Mouse (Mus musculus): ENCODE results near the gene Foxg1. TPM values are rescaled to one million over a fixed set of nuclear protein-coding genes. Genes with fewer than 3 reads are reported as not detected.

The Foxg1 gene
- polyA plus RNA-seq, 1 experiment = 0.49 TPM

DNA sequence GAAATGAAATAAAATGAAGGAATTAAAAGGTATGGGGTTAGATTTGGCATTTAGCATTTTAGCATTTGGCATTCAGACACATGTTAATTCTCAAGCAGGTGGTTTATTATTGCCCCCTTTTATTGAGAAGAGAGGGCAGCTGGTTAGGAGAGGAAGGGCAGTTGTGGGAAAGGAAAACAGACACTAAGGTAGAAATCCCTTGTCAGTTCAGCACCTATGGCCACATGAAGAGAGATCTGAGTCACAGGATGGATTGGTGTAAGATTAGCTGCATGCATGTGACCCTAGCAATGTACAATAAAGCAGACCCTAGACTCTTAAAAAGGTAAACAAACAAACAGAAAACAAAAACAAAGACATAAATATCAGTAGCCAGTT lies 15.7 kb downstream of the Foxg1 start:
- H3K4me1 ChIP-seq (ENCODE audit: control insufficient read depth, insufficient read depth, low read length) = no peaks in the 10 kb centered on the region
- no peaks in the 10 kb centered on the region for H3K9me3 ChIP-seq (replicated peaks; ENCODE audit: control insufficient read depth, insufficient read depth, low read length, poor library complexity, severe bottlenecking)
- peaks cover 19% of the 10 kb centered on the region for H3K27me3 ChIP-seq (ENCODE audit: control insufficient read depth, insufficient read depth, low read length, poor library complexity, severe bottlenecking)
- no peak overlapping the region for H3K4me3 ChIP-seq (ENCODE audit: low read depth, low read length)
- no peak for TF ChIP-seq EP300 (IDR thresholded peaks at IDR 0.05; ENCODE audit: insufficient read depth, low read depth, low read length)
- TF ChIP-seq POLR2A (IDR thresholded peaks at IDR 0.05; ENCODE audit: insufficient read depth, low read length) = no peak
- TF ChIP-seq CTCF (IDR thresholded peaks at IDR 0.05; ENCODE audit: low read depth, low read length) = no peak
- H3K9ac ChIP-seq (ENCODE audit: low read depth, poor library complexity, severe bottlenecking) = no peak overlapping the region
- no peak overlapping the region for H3K27ac ChIP-seq (ENCODE audit: insufficient read depth, low read length)
- H3K36me3 ChIP-seq (ENCODE audit: control insufficient read depth, insufficient read depth, low read length, poor library complexity, severe bottlenecking) = no peaks in the 10 kb centered on the region

DNA sequence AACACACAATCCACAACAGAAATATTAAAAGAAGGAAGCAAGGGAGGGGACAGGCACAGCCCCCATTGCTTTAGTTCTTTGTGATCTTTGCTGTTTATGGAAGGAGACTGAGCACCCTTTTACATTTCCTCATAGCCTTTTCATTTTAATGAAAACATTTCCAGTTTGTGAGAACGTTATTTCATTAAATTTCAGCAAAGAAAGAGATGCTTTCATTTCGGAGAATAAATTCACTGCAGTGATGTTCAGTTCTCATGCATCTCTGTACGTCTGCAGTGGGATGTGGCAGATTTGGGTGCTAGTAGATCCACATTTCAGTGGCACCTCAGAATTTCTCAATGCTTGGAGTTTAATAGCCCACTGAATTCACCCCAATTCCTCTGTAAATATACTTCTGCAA lies 16.2 kb downstream of the Foxg1 start:
- H3K4me3 ChIP-seq (ENCODE audit: low read depth, low read length) = no peak overlapping the region
- no peak for TF ChIP-seq EP300 (IDR thresholded peaks at IDR 0.05; ENCODE audit: insufficient read depth, low read depth, low read length)
- TF ChIP-seq CTCF (IDR thresholded peaks at IDR 0.05; ENCODE audit: low read depth, low read length) = no peak
- TF ChIP-seq POLR2A (IDR thresholded peaks at IDR 0.05; ENCODE audit: insufficient read depth, low read length) = no peak
- H3K27ac ChIP-seq (ENCODE audit: insufficient read depth, low read length) = no peak overlapping the region
- no peaks in the 10 kb centered on the region for H3K9me3 ChIP-seq (replicated peaks; ENCODE audit: control insufficient read depth, insufficient read depth, low read length, poor library complexity, severe bottlenecking)
- no peaks in the 10 kb centered on the region for H3K4me1 ChIP-seq (ENCODE audit: control insufficient read depth, insufficient read depth, low read length)
- H3K27me3 ChIP-seq (ENCODE audit: control insufficient read depth, insufficient read depth, low read length, poor library complexity, severe bottlenecking) = peaks cover 21% of the 10 kb centered on the region
- no peaks in the 10 kb centered on the region for H3K36me3 ChIP-seq (ENCODE audit: control insufficient read depth, insufficient read depth, low read length, poor library complexity, severe bottlenecking)
- no peak overlapping the region for H3K9ac ChIP-seq (ENCODE audit: low read depth, poor library complexity, severe bottlenecking)

DNA sequence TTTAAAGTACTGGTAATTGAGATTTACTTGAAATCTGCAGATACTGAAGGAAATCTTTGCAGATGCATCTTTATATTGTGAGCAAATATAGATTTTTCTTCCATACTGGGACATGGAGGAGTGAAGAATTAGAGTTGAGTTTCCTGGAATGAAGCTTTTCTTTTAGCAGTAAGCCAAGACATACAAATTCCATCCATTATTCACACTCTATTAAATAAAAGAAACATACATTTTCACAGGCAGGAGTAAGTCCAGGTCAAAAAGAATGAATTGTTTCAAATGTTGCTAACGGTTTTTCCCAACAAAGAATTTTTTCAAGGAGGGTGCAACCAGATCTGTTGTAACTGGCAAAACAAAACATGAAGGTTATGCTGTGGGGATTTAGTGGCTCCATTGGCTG lies 17.2 kb downstream of the Foxg1 start:
- Histone ChIP-seq H3K27me3 (ENCODE audit: control insufficient read depth, insufficient read depth, low read length, poor library complexity, severe bottlenecking) (peaks cover 18% of the 10 kb centered on the region), H3K9me3 (replicated peaks; ENCODE audit: control insufficient read depth, insufficient read depth, low read length, poor library complexity, severe bottlenecking) (no peaks in the 10 kb centered on the region), H3K36me3 (ENCODE audit: control insufficient read depth, insufficient read depth, low read length, poor library complexity, severe bottlenecking) (no peaks in the 10 kb centered on the region), H3K9ac (ENCODE audit: low read depth, poor library complexity, severe bottlenecking) (no peak overlapping the region), H3K27ac (ENCODE audit: insufficient read depth, low read length) (no peak overlapping the region), H3K4me1 (ENCODE audit: control insufficient read depth, insufficient read depth, low read length) (no peaks in the 10 kb centered on the region), H3K4me3 (ENCODE audit: low read depth, low read length) (no peak overlapping the region)
- TF ChIP-seq EP300 (IDR thresholded peaks at IDR 0.05; ENCODE audit: insufficient read depth, low read depth, low read length) (no peak), POLR2A (IDR thresholded peaks at IDR 0.05; ENCODE audit: insufficient read depth, low read length) (no peak), CTCF (IDR thresholded peaks at IDR 0.05; ENCODE audit: low read depth, low read length) (no peak)

DNA sequence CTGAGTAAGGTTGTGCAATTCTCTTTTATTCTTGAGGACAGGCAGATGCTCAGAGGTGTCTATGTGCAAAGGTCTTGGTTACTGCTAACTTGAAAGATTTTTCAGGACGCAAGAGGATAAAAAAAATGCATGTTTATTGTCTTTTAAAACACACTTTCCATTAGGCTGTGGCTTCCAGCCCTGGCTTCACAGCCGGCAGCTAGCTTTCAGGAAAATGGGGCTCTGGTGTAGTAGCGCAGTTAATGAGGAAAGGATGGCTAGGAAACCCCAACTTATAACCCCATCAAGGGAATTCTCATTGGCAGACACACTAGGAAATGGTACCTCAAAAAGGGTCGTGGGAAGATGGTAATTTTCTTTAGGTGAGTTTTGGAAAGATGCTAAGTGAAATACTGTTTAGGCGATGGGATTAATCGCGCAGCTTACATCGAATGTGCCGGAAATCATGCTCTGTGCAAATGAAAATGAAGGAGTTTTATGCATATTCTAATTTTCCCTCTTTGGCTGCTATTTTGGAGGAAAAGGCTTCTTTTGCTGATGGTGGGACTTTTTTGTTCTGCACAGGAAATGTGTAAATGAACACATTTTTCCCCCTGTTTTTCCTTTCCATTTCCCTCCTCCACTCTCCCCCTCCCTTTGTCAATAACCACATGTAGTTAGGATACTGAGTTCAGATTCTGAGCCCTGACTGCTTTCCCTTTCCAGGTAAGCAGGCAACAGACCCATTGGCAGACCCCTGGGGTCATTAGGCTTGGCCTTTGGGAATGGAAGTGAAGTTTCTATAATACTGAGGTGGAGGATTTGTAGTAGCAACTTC lies 17.8 kb downstream of the Foxg1 start:
- H3K4me3 ChIP-seq (ENCODE audit: low read depth, low read length) = no peak overlapping the region
- H3K36me3 ChIP-seq (ENCODE audit: control insufficient read depth, insufficient read depth, low read length, poor library complexity, severe bottlenecking) = no peaks in the 10 kb centered on the region
- H3K4me1 ChIP-seq (ENCODE audit: control insufficient read depth, insufficient read depth, low read length) = no peaks in the 10 kb centered on the region
- peaks cover 18% of the 10 kb centered on the region for H3K27me3 ChIP-seq (ENCODE audit: control insufficient read depth, insufficient read depth, low read length, poor library complexity, severe bottlenecking)
- H3K9me3 ChIP-seq (replicated peaks; ENCODE audit: control insufficient read depth, insufficient read depth, low read length, poor library complexity, severe bottlenecking) = no peaks in the 10 kb centered on the region
- H3K27ac ChIP-seq (ENCODE audit: insufficient read depth, low read length) = no peak overlapping the region
- no peak for TF ChIP-seq POLR2A (IDR thresholded peaks at IDR 0.05; ENCODE audit: insufficient read depth, low read length)
- TF ChIP-seq CTCF (IDR thresholded peaks at IDR 0.05; ENCODE audit: low read depth, low read length) = no peak
- TF ChIP-seq EP300 (IDR thresholded peaks at IDR 0.05; ENCODE audit: insufficient read depth, low read depth, low read length) = no peak
- H3K9ac ChIP-seq (ENCODE audit: low read depth, poor library complexity, severe bottlenecking) = no peak overlapping the region

DNA sequence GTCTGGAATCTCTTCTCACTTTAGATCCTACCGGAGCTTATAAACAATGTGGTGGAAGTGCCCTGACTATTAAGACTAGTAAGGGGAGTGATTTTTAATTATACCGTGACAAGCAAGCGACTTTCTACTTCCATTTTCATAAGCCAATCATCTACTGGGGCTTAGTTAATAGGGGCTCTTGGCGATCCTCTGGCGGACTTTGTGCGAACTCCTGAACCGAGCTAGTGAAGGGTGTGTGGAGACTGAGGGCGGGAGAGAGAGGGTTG lies 18.3 kb downstream of the Foxg1 start:
- Histone ChIP-seq H3K9me3 (replicated peaks; ENCODE audit: control insufficient read depth, insufficient read depth, low read length, poor library complexity, severe bottlenecking) (no peaks in the 10 kb centered on the region), H3K36me3 (ENCODE audit: control insufficient read depth, insufficient read depth, low read length, poor library complexity, severe bottlenecking) (no peaks in the 10 kb centered on the region), H3K27me3 (ENCODE audit: control insufficient read depth, insufficient read depth, low read length, poor library complexity, severe bottlenecking) (peaks cover 18% of the 10 kb centered on the region), H3K27ac (ENCODE audit: insufficient read depth, low read length) (no peak overlapping the region), H3K9ac (ENCODE audit: low read depth, poor library complexity, severe bottlenecking) (no peak overlapping the region; the same call in 1 of the 2 replicates), H3K4me3 (ENCODE audit: low read depth, low read length) (peak overlapping the region; percentile 62), H3K4me1 (ENCODE audit: control insufficient read depth, insufficient read depth, low read length) (no peaks in the 10 kb centered on the region)
- TF ChIP-seq POLR2A (IDR thresholded peaks at IDR 0.05; ENCODE audit: insufficient read depth, low read length) = no peak

DNA sequence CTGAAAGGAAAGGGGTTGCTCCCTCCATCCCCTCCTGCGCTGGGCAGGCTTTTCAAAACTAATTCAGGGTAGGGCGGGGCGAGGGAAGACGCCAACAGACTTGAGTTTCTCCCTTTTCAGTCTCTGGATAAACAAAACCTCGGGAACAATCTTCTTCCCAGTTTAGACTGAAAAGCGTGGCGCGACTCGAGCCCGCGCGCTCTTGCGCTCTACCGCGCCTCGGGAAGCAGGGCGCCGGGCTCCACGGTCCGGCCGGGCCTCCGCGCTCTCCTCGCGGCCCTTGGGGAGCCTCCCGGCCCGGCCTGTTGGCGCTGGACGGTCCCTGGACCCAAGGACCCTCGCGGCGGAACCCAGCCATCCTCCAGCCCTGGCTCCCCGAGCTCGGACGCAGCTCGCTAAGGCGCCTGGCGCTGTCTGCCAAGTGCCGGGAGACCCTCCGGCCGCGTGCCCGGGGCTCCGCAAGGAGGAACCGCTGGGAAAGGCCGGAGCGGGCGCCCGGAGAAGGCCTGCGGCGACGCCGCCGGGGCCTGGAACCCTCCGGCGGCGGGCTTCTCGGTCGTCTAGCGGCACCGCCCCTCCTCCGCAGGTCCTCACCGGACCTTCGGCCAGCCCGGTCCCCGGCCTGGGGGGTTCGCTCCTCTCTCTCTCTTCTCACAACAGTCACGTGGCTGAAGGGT lies 18.8 kb downstream of the Foxg1 start:
- Histone ChIP-seq H3K4me3 (ENCODE audit: low read depth, low read length) (peak overlapping the region; percentile 62), H3K4me1 (ENCODE audit: control insufficient read depth, insufficient read depth, low read length) (no peaks in the 10 kb centered on the region), H3K9me3 (replicated peaks; ENCODE audit: control insufficient read depth, insufficient read depth, low read length, poor library complexity, severe bottlenecking) (no peaks in the 10 kb centered on the region), H3K9ac (ENCODE audit: low read depth, poor library complexity, severe bottlenecking) (peak overlapping the region; percentile 58), H3K36me3 (ENCODE audit: control insufficient read depth, insufficient read depth, low read length, poor library complexity, severe bottlenecking) (no peaks in the 10 kb centered on the region), H3K27ac (ENCODE audit: insufficient read depth, low read length) (no peak overlapping the region), H3K27me3 (ENCODE audit: control insufficient read depth, insufficient read depth, low read length, poor library complexity, severe bottlenecking) (peaks cover 18% of the 10 kb centered on the region)
- TF ChIP-seq EP300 (IDR thresholded peaks at IDR 0.05; ENCODE audit: insufficient read depth, low read depth, low read length) (no peak), CTCF (IDR thresholded peaks at IDR 0.05; ENCODE audit: low read depth, low read length) (no peak), POLR2A (IDR thresholded peaks at IDR 0.05; ENCODE audit: insufficient read depth, low read length) (no peak)

Measured in ES-Bruce4 (cell line).